Mouse (Mus musculus) gastrocnemius, postnatal 14 days (tissue): Measurements from ENCODE around the gene Osm. TPM values are rescaled to one million over a fixed set of nuclear protein-coding genes. Genes with fewer than 3 reads are reported as not detected.

Experiments used
- DNase-seq: peaks from one replicate; pipeline ENCODE4 v3.0.0; 2021; ENCODE audit warnings: mixed read lengths
- intact Hi-C: fragments of 180-260 bp; cut with DNase I; formaldehyde crosslinking; loops from one replicate; pipeline ENCODE4 v1.15.1; 2025; ENCODE audit warnings: low total_unique reads
- total RNA-seq, 2 experiments: library from RNA; stranded (reverse); gene quantifications; 2 replicates each; pipeline ENCODE4 v1.2.3; 2021

Gene Osm
- total RNA-seq, 2 experiments from 2014 or later: not detected

- no peak for DNase-seq
Observed at GRCm38 (mm10) chr11:4235052-4235655, 1.1 kb upstream of the Osm start.

DNA sequence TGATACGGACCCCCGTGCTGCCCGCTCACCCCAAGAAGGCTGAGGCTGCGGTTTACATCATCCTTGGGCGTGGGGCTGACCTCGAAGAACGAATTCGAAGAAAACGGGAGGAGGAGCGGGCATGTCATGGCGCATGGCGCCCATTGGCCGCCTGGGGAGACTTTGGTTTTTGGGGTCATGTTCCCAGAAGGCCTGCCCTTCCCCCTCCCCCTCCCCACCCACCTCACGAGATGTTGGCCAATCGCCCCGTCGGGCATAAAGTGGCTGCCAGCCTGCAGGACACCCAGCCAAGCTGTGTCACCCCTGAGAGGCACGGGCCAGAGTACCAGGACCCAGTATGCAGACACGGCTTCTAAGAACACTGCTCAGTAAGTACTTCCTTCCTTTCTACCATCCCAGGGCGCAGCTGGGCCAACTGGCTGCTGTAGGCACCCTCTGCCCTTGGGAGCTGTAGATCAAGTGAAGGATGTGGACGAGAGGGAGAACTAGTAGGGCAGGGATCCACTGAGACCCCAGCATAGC, 387 bp downstream of the Osm start:
- intact Hi-C loops: no loop called here
- no peak for DNase-seq

More at GRCm38 (mm10) chr11:4235052-4235655, 1.1 kb upstream of the Osm start:
- intact Hi-C loops: no loop called here

DNA sequence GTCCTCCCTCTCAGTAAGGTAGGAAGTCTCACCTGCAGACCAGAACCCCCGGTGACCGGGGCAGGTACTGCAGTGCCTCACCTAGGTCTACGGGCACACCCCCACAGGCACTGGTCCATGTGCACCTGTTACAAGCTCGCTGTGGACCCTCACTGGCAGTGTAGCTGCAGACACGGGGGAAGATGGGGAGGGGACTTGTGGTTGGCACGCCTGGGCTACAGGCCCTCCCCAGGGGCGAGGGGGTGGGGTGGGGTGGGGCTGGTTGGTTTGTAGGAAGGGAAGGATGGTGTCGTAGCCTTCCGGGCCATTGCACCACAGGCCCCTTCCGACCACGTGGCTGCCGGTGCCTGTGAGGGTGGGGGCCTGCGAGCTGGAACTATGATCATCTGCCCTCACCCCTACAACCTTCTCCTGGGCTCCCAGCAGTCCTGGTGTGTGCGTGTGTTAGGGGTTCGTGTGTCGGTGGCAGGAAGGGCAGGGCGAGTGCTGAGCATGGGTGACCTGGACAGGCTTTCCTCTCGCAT, 1.2 kb downstream of the Osm start:
- intact Hi-C loops: no loop called here
- no peak for DNase-seq

GRCm38 (mm10) chr11:4238167-4238566, 1.9 kb downstream of the Osm start:
- intact Hi-C loops: no loop called here

GRCm38 (mm10) chr11:4239691-4240090, 3.5 kb downstream of the Osm start:
- DNase-seq: no peak
- intact Hi-C loops: no loop called here

More at GRCm38 (mm10) chr11:4238167-4238566, 1.9 kb downstream of the Osm start:
- DNase-seq: no peak

DNA sequence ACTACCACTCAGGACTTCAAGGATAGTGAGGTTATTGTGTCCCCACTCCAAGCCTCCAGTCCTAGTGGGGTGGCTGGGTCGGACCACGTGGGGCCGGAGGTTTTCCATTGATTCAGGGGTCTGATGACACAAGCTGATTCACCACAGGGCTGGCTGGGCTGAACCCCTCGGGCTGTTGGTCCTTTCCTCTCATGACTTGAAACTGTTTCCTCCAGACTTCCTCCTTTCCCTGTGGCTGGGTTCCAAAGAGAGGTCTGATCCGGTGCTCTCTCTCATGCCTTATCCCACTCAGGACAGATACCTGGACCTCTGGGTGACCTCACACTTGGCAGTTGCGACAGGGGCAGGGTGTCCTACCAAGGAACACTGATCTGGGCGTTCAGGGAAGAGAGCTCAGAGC, 3.9 kb downstream of the Osm start:
- DNase-seq: no peak
- intact Hi-C loops: no loop called here

GRCm38 (mm10) chr11:4241180-4241579, 5.0 kb downstream of the Osm start:
- intact Hi-C loops: no loop called here
- DNase-seq: no peak

- no peak for DNase-seq
- intact Hi-C loops: no loop called here
Observed at GRCm38 (mm10) chr11:4246126-4246525, 9.9 kb downstream of the Osm start.

DNA sequence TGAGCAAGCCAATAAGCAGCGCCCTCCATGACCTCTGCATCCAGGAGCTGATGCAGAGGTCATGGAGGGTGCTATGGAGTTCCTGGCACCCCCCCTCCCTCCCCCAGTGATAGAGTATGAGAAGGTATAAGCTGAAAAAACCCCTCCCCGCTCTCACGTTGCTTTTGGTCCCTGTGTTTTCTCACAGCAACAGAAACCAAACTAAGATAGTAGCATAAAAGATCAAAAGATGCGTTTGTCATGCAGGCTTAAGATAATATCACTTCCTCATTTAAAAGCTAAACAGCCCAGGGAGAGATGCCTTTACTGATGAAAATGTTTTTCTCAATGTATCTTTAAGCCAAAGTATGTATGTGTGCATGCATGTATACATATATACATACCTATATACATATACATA, 10.4 kb downstream of the Osm start:
- intact Hi-C loops: no loop called here
- DNase-seq: no peak

DNA sequence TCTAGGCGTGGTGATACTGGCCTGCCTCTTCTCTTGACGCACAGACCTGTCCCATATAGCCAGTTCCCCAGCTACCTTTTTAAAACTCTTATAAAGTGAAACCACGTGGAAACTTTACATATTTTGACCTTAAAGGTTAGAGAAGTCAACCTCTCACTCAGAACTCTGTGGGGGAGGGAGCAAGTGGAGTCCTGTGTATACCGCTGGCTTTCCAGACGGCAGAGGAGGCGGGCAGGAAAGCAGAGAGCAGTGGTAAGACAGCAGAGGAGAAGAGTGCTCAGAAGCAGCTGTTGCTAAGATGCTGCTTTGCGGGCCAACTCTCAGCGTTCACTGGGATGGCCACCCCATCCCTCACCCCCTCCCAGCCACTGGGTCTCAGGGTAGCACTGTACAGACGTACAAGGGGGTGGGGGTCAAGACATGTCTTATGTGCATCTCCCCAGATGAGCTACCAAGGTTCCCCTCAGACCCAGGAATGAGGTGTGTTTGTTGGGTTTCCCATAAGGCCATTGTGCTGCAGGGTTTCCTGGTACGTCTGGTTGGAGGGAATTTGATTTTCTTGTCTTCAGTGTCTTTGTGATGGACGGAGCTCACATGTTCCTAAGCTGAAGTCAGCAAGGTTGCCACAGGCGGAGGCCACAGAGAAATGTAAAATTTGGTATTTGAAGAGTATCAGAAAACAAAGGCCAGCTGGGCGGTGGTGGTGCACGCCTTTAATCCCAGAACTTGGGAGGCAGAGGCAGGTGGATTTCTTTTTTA, 11.2 kb downstream of the Osm start:
- intact Hi-C loops: no loop called here
- DNase-seq: no peak

DNA sequence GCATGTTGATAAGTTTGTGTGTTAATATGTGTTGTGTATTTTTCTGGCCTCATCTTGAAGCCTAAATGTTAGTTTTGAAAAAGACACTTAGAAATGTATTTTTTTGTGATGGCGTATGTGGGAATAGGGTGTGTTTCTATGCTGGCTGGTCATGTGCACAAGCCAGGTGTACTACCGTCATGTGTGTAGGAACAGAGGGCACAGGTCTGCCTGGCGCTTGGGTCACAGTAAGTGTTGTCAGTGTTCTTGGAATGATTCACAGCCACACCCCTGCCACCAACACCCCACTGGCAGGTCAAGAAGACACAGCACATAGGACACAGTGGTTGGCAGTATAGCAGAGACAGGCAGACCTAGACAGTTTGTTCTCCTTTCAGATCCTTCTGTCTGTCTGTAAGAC, 12.9 kb downstream of the Osm start:
- intact Hi-C loops: no loop called here
- no peak for DNase-seq

GRCm38 (mm10) chr11:4250290-4250689, 14.1 kb downstream of the Osm start:
- intact Hi-C loops: no loop called here
- no peak for DNase-seq

DNA sequence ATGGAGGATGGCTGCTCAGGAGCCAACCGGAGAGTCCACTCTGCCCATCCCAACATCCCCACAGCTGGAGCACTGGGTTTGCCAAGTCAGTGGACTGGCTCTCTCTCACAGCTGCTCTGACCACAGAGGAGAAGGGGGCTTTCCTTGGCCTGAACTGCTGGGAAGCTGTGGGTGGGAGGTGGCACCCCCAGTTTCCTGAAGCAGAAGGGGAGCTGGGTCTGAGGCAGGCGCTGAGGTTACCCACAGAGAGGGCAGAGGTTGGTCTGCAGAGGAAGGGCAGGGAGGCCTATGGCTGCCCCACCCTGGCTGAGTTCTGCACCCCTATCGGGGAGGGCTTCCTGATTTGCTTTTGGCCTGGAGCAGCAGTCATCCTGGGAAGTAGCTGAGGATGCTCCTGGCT, 15.2 kb downstream of the Osm start:
- intact Hi-C loops: no loop called here
- DNase-seq: no peak

- no peak for DNase-seq
Observed at GRCm38 (mm10) chr11:4252886-4253285, 16.7 kb downstream of the Osm start.

DNA sequence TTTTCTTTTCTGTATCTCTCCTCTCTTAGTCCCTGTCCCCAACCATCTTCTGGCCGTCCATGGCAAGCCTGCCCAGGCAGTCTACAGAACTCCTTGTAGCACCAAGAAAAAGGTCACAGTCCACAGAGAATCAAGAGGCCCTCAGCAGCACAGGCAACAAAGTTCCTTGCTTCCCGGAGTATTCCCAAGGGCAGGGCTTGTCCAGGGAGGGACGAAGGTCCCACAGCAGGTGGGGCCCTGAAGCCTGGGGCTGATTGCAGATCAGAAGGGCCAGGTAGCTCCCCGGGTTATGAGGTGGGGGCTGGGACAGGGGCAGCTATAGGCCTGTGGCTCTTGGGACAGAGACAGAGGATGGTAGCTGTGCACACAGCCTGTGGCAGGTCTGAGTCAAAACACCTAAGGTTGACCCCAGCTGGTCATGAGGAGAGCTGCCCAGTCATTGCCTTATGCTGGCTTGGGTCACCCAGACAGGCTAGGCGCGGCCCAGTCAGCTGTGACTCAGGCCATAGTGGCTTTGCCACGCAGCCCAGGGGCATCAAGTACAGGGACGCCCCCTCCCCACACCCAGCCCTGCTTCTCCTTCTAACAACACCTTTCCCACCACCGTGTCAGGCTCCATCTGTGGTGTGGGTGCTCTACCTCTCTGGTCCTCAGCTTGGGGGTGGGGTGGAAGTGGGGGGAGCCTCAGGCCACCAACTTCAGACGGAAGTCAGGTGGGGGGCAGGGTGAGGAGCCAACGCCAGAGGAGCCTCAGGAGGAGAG, 20.8 kb downstream of the Osm start, which contains the start of gene Lif:
TSS of gene Lif (plus strand) at position 712 of the 762 bp plus-strand sequence.
- intact Hi-C loops: no loop called here
- DNase-seq: no peak

More at GRCm38 (mm10) chr11:4252886-4253285, 16.7 kb downstream of the Osm start:
- intact Hi-C loops: no loop called here

DNA sequence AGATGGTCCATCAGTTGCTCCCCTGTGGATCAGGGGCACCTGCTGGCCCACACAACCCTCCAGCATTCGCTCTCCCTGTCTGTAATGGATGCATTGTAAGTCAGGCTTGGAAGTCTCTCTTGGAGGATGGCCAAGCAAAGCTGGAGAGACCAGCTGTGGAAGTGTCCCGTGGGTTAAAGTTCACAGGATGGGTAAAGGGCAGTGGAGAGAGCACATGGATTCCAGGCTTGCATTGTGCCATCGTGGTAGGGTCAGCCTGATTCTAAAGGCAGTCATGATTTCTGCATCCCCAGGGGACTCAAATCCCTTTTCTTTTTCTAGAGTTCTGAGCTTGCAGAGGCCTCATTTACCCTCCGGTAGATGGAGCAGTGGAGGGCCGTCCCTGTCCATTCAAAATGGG, 21.5 kb downstream of the Osm start:
- intact Hi-C loops: loop anchor here (2.0 kb wide), 2 partner anchors 37 to 165 kb away; no protein-coding TSS in a partner anchor
- no peak for DNase-seq

GRCm38 (mm10) chr11:4258657-4259082, 22.4 kb downstream of the Osm start:
- DNase-seq: peak; percentile 73
- intact Hi-C loops: loop anchor here (2.0 kb wide), 2 partner anchors 38 to 164 kb away; no protein-coding TSS in a partner anchor

DNA sequence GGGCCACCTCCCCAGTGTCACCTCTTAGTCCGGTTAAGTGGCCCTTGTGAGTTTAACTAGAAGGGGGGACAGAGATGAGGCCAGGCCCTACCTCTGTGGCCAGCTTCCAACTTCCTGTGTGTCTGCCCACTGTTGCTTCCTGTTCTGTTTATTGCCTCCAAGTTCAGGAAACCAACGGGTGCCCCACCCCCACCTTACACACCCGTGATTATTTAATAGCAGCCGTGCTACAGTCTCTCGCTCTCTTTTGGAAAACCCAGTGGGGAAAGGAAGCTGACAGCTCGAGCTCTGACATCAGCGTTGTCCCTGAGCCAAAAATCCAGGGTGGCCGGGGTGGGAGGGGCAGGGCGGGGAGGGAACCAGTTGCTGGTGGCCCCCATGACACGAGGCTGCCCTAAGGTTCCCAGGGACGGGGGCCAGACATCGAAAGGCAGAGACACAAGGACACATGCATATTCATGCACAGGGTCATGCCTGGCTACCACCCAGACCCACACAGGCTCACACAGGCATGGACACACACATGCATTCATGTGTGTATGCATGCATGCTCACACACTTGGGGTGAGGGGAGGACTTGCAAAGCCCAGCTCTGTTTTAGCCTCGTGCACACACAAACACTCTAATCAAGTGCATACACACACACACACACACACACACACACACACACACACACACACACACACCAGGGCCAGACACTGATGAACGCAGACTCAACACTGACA, 24.4 kb downstream of the Osm start:
- DNase-seq: peak; percentile 63
- intact Hi-C loops: no loop called here

DNA sequence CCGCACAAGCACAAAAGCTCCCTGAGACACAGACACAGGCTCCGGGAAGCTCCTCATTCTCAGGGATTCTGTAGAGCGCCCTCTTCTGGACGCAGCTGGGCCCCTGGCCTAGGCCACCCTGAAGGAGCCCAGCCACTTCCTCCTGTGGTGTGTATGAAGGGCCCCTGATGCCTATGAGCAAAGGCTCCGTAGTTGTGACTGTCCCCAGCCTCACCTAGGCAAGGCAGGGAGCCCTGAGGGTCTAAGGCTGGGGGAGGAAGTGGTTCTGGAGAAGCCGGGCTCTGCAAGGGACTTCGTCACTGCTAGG, 24.9 kb downstream of the Osm start:
- peak; percentile 73 for DNase-seq
- intact Hi-C loops: no loop called here
